Mouse (Mus musculus) liver, embryonic 14.5 days (tissue): ENCODE results near the gene Nkx6-1.

Experiments used
- CTCF ChIP-seq: IDR thresholded peaks from 2 replicates; pipeline ENCODE4 v1.5.1; 2016; ENCODE audit warnings: antibody characterized with exemption, low read depth, control low read depth
- EP300 ChIP-seq: IDR thresholded peaks from 2 replicates; pipeline ENCODE4 v1.6.1; 2016; ENCODE audit warnings: antibody characterized with exemption, low read depth

DNA sequence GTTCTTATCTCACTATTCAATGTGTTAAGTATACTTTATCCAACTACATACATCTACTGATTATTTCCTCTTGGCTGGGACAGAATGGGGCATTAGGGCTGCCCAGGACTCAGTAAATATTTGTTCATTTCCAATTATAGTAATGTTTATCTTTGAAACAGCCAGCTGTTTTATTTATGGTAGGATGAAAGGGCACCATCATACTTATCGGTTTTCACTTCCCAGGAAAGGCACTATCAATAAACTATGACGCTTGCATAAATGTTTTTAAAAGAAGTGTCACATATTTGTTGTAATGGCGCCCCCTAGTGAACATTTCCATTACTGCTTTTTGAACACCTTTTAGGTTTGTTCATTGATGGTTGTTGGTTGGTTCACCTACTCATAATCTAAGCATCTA lies 35.8 kb upstream of the Nkx6-1 start:
- TF ChIP-seq CTCF (peak; percentile 47; the same call in 1 of the 2 replicates), EP300 (no peak)
